Mouse (Mus musculus) G1E-ER4 (cell line): ENCODE measurements at regions not wholly inside any gene's neighbourhood (a gene's known extent, or its start where the extent isn't known, plus 50 kb on each side); places are given as distances from the start of the nearest gene placed in this dataset.

Source experiments
- GATA1 ChIP-seq: IDR thresholded peaks from one replicate; pipeline ENCODE4 v1.8.0; 2012; ENCODE audit warnings: low read length, inconsistent platforms

GRCm38 (mm10) chr15:61100807-61101206 lies 178.0 kb upstream of the A1bg start:
- no peak for TF ChIP-seq GATA1

DNA sequence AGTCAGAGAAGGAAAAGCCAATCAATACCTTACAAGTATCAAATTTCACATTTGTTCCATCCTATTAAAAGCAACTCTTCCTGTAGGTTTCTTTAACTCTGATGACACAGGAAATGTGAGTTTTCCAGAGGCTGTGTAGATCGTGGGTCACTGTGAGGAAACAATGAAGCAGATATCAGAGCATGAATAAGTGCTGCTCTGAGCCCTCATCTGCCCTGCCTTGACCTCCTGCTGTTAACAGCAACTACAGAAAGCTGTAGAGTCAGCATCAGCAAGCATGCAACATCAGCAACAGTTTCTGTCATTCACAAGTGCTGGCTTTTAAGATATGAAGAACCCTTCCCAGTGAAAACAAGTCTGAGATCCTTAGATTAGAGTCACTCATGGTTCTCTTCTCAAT lies 176.2 kb upstream of the A1bg start:
- no peak for TF ChIP-seq GATA1

DNA sequence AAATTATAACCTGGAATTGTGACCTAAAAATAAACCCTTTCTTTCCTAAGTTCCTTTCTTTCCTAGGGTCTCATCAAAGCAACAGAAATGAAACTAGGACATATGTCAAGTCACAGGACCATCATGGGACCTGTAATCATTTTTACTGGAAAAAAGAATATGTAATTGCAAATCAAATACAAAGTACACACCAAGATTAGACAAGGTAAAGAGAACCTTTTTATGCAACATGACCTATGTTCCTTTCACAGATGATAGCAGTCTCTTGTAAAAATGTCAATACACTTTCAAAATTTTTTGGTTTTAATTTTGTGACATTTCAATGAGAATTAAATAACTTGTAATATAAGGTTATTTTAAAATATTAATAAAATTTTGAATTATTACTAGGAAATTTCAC lies 175.7 kb upstream of the A1bg start:
- no peak for TF ChIP-seq GATA1

- TF ChIP-seq GATA1, result no peak
Observed at GRCm38 (mm10) chr15:61096021-61096781, 173.4 kb upstream of the A1bg start.

- TF ChIP-seq GATA1, result no peak
Observed at GRCm38 (mm10) chr15:61055017-61055609, 132.3 kb upstream of the A1bg start.

DNA sequence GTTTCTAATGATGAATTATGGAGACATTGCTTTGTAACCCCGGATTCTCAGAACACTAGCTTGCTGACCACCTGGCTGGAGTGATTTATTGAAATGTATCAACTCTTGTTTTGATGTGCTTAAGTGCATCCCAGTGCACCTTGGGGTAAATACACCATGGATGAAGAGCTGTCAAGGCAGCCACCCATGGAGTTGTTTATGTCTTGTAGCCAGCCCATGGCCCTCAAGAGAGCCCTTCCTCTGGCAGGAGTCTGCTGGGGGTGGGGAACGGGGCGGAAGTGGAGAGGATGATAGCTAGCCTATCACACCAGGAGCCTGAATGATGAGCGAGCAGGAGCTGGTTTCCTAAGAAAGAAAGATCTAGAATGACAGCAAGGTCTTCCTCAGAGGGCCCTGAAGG lies 128.6 kb upstream of the A1bg start:
- no peak for TF ChIP-seq GATA1

DNA sequence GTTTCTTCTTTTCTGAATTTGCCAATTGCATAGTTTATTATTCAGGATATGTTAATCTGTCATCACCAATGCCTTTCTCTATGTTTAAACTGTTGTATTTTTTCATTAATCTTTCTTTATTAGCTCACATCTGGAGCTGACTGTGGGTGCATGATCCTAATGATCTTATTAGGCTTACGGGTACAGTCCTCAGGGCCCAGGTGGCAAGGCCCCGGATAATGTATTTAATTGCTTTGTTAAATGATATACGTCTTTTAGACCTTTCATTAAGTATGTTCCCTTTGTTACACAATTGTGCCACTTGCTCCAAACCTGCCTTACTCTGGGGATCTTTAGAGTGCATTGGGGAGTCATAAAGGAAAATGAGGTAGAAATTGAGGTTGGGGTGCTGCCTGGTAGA lies 86.7 kb upstream of the A1bg start:
- no peak for TF ChIP-seq GATA1

GRCm38 (mm10) chr15:61007461-61008059 lies 84.7 kb upstream of the A1bg start:
- TF ChIP-seq GATA1, result peak; percentile 75

DNA sequence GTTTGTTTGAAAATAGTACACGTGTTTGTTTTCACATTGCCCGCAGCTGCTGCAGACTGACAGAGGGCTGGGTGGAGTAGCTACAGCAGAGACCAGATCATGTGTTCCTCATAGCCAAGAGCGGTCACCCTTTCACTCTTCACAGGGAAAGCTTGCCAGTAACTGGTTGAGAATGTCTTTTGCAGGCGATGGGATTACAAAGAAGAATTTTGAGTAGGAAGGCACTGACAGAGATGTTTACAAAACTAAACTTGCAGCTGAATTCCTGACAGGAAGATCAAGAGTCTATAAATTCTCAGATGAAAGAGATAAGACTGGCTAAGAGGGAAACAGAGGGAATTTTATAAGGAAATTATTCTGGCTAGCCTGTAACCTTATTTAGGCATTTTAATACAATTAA lies 83.8 kb upstream of the A1bg start:
- TF ChIP-seq GATA1, result no peak

- no peak for TF ChIP-seq GATA1
Observed at GRCm38 (mm10) chr15:60993971-60994690, 71.3 kb upstream of the A1bg start.

GRCm38 (mm10) chr15:60993394-60993793 lies 70.6 kb upstream of the A1bg start:
- TF ChIP-seq GATA1, result no peak

DNA sequence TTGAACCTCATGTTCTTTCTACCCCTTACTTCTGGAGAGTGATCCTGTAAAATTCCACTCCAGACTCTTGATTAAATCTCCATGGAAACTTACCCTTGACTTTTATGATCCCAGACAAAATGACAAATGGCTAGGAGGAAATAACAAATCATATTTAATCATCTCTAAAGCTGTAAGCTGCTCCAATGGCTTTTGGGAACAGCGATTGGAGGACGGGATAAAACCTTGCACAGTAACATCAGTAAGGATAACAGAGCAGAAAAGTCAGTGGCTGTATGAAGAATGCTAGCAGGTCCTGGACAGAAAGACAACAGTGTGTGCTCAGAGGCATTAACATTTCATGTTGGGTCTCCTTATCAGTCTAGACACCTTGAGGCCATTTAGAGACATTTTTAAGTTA lies 59.8 kb upstream of the A1bg start:
- no peak for TF ChIP-seq GATA1
